Mouse (Mus musculus) embryonic fibroblast, embryonic 13.5 days (primary cell): ENCODE measurements at regions not wholly inside any gene's neighbourhood (a gene's known extent, or its start where the extent isn't known, plus 50 kb on each side); places are given as distances from the start of the nearest gene placed in this dataset.
A peak's percentile ranks its signal among the peaks of the same experiment; 100 is the strongest.

ENCODE experiments used
- CTCF ChIP-seq: IDR thresholded peaks from 2 replicates; pipeline ENCODE4 v1.5.1; 2011; ENCODE audit warnings: mild to moderate bottlenecking, control low read depth, low read length, moderate library complexity, borderline replicate concordance; ENCODE audit not compliant: insufficient read depth
- POLR2A ChIP-seq: IDR thresholded peaks from 2 replicates; pipeline ENCODE4 v1.6.1; 2011; ENCODE audit warnings: low read depth, mild to moderate bottlenecking, control low read depth, low read length, moderate library complexity

- TF ChIP-seq POLR2A, result no peak
- peak; percentile 36; the same call in 1 of the 2 replicates for TF ChIP-seq CTCF
These were observed 93.1 kb upstream of the Fmr1 start for GRCm38 (mm10) chrX:68585246-68585645.
